Mouse (Mus musculus) gastrocnemius, postnatal 36 days (tissue): Measurements from ENCODE around the gene Gm42372. TPM values are rescaled to one million over a fixed set of nuclear protein-coding genes. Genes with fewer than 3 reads are reported as not detected.
"Not testable (repeated sequence)": the region's sequence is repeated elsewhere in the genome, so short reads cannot be mapped to it uniquely, and the experiment has no call there.

ENCODE experiments used
- DNase-seq, 2 experiments: peaks; one replicate each; pipeline ENCODE4 v3.0.0; 2022
- intact Hi-C: fragments of 180-260 bp; cut with DNase I; formaldehyde crosslinking; loops from one replicate; pipeline ENCODE4 v1.15.1; 2025
- long read RNA-seq, 2 experiments: library from polyadenylated mRNA; stranded (forward); transcript quantifications; one replicate each; pipeline ENCODE4 v2.0.0; 2021
- total RNA-seq, 2 experiments: library from RNA; stranded (reverse); gene quantifications; 2 replicates each; pipeline ENCODE4 v1.2.3; 2021

Gene Gm42372
- total RNA-seq: not detected
- long read RNA-seq, experiment 1: 0 reads
- long read RNA-seq, experiment 2: 0 reads

DNA sequence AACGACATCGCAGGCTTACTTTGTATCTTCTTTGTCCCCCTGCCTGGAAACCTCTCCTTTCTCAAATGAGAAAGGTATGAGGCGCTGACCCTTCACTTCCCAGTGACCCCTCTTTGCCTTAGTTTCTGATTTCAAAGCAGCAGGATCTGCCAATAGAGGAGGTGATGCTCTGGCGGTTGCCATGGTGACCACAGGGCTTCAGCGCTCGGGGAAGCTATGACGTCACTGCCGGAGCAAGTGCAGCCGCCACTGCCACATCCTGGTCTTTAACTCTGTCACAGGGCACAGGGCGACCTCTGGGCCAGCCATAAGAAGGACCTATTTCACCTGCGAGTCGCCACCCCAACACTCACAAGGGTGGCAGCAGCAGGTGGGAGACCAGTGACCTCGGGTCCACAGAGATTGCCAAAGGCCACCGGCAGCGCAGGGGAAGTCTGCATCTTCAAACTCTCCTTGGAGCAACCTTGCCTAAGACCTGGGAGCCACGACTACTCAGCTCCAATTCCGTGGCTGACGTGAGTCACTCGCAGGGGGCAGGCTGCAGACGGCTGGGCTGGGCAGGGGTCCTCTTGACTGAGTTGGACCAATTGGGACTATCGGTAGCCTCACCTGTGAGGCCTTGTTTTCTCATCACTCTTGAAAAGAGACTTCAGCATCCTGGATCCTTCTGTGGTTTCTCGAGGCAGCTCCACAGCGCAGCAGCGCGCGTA is at the start of gene Gm42372:
TSS of gene Gm42372 (plus strand) at position 228 of the 710 bp plus-strand sequence.
- intact Hi-C loops: no loop called here
- DNase-seq: no peak

- intact Hi-C loops: no loop called here
- no peak for DNase-seq
Observed at GRCm38 (mm10) chr7:16937312-16937711, 45.6 kb upstream of the Gm42372 start.

DNA sequence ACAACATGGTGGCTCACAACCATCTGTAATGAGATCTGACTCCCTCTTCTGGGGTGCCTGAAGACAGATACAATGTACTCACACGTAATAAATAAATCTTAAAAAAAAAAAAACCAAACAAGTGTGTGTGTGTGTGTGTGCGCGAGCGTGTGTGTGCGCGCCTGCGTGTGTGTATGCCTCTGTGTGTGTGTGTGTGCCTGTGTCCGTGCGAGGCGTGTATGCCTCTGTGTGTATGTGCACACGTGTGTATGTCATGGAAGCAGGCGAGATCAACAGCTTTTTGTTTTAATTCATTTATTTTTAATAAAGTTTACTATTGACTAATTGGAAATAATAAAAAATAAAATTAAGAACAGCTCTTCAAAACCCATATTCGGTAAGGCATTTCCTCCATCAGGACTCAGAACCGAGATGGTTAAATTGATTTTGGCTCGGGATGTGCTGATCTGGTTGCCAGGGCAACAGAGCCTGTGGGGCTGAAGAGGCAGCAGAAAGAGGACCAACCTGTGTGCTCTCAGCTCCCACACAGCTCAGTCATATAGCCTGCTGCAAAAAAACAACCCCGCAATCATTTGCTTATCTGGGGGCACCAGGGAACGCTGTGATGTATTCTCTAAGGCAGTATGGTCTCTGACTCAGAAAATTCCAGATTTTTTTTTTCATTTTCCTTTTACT is 44.6 kb upstream of the Gm42372 start:
- no peak for DNase-seq
- intact Hi-C loops: no loop called here

DNA sequence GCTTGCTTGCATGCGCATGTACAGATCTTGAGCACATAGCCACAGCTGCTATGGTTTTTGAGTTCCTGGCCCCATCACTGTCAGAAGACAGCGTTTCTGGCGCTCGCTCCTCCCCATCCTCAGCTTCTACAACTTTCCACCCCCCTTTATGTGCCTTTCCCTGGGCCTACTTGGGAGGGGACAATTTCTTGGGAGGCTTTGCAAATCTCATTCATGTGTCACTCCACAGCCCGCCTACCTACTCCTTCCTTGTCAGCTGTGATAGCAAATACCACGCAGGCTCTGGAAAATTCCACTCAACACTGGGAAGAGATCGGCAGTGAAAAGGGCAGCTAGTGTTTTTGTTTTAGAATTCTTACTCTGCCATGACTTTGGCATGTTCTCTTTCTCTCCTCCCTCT is 42.6 kb upstream of the Gm42372 start:
- no peak for DNase-seq
- intact Hi-C loops: no loop called here

- intact Hi-C loops: no loop called here
- no peak for DNase-seq
Observed at GRCm38 (mm10) chr7:16942861-16943260, 40.0 kb upstream of the Gm42372 start.

DNA sequence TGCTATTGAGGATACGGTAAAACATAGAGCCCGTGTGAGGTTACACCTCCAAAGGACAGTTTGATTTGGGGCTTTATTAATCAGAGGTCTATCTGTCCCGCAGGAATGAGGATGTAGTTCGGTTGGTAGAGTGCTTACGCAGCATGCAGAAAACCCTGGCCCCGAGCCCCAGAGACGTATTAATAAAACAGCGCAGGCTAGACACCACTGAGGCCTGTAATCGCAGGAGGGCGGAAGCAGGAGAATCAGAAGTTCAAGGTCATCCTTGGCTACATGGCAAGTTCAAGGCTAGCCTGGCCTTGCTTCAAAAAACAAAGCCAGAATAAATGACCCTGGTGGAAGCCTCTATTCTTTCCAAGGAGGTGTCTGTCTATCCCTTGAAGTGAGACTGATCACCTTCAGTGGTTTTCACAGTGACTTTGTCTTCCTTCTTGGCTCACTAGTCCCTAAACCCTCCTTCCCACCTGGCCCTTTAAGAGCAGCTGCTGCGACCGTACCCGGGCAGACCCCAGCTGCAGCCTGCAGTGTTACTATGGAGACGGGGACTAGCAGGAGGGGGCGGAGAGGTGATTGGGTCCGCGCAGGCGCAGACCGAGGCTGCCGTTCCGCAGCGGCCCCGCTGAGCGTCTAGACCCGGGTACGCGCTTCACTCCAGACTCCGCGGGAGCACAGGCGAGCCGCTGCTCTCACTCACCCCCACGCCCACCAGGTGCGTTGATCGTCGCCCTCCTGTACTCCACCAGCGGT is 38.7 kb upstream of the Gm42372 start, which contains the start of gene Pnmal2:
TSS of gene Pnmal2 (plus strand) at position 622 of the 747 bp plus-strand sequence.
- peak; percentile 64 for DNase-seq
- intact Hi-C loops: no loop called here

- DNase-seq: no peak
- intact Hi-C loops: no loop called here
Observed at GRCm38 (mm10) chr7:16944808-16945315, 38.0 kb upstream of the Gm42372 start.

GRCm38 (mm10) chr7:16945419-16945818 is 37.5 kb upstream of the Gm42372 start:
- intact Hi-C loops: no loop called here
- no peak for DNase-seq

DNA sequence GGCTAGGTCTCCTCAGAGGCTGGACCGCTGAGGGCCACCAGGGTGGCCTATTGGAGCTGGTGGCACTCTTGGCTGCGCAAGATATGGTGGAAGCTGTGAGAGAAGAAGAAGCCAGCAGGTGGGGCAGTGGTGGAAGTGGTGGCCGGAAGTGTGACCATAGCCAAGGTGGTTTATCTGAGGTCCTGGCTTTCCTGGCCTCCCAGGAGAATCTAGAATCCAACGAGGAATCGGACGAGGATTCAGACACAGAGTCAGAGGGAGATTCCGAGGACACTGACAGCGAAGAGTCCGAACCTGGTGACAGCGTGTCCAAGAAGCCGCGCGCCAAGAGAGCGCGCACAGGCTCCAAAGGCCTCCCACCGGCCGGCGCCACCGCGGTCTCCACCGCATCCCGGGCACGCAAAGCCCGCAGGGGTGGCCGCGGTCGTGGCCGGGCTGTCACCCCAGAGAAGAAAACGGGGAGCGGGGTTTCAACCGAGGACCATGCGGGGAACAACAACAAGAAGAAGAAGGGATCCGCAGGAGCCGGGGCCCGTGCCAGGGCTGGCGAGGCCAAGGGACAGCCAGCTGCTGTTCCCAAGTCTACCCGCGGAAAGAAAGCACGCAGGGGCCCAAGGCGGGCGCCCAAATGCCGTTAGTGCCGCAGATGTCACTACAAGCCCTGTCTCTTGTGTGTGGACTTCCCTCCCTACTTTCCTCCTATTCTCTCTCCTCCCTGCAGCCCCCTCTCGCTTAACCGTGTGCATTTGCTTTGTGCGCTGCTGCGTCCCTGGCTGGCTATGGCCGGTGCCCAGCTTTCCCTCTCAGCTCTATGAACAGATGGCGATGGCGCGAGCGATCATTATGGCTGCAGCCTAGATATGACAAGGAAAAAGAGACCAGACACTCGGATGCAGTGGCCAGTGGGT is 36.2 kb upstream of the Gm42372 start:
- DNase-seq: peak in 1 of 2 experiments; percentile 28
- intact Hi-C loops: no loop called here

- DNase-seq: no peak
- intact Hi-C loops: no loop called here
Observed at GRCm38 (mm10) chr7:16947349-16947895, 35.5 kb upstream of the Gm42372 start.

DNA sequence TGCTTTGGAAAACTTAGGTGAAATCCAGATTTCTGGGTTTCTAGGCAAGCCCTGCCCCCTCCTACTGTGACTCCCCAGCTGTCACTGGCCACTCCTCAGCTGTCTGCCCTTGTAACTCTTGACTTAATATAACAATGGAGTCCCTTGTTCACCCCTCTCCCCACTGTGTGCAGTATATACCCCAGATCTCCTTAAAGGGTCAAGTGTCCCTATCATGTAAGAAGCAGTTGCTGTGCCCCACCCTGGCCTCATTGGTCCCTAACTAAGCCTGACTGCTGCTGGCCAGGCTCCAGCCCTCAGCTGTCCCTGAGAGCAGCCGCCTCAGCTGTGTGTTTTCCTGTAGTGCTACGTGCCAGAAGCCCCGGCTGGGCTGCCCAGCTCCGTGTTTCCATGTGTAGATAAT is 34.9 kb upstream of the Gm42372 start:
- peak in 1 of 2 experiments; percentile 23 for DNase-seq
- intact Hi-C loops: no loop called here

DNA sequence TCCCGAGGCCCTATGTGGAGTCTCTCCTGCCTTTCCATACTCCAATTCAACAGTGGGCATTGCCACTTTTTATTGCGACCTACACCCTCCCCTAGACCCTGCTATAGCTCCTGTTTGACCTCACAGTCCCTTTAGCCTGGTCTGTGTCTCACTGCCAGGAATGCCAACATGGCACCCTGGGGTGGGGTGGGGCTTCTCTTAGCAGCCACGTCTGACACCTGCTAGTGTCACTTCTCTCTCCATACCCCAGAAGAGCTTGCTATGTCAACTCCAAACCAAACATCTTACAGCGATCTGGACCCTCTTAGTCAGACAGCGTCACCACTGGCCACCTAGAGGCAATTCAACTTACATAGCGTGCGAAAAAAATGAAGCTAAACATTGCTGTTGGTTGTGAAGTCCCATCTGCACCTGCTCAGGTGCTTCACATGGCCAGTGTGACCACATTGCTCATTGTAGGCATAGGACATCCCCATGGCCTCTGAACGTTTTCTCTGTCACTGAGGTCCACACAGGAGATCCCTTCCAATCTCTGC is 33.9 kb upstream of the Gm42372 start:
- no peak for DNase-seq

DNA sequence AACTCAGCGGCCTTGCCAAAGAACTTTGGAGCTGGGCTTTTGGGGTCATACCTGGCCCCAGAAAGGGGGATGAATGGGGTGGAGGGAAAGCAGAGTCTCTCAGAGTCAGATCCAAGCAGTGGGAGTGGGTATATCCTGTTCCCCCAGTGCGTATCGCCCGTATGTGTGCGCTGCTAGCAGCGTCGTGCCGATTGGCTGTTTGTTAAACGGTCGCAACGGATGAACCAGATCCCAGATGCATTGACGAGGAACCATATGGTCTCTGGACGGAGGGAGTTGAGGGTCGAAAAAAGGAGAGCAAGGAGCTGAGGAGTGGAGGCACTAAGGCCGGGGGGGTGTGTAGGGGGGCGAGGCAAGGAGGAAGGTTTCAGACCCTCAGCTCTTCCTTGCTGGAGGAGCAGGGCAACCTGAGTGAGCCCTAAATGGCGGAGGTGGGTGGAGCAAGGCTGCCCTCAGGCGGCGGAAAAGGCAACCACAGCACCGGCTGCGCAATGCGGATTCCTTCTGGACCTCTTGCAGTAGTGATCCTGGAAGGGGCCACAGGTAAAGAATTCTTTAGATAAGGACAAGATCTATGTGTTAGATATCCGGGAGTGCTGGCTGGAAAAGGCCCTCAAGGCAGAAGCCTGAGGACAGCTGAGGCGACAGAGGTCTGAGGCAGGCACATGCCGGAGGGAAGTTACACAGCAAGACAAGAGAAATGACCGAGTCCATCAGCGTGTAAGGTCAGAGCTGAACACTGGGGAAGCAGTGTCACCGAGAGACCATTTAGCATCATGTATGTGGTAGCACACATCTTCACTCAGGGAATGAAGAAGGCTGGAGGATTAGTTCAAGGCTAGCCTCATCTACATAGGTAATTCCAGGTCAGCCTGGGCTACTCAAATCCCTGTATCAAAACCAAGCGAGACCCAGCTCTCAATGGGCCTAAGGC is 32.7 kb upstream of the Gm42372 start:
- intact Hi-C loops: loop anchor here (1.0 to 2.0 kb wide), 2 partner anchors 17 to 117 kb away; no protein-coding TSS in a partner anchor
- DNase-seq: peak; percentile 63 to 72

More for the DNA sequence above, 33.9 kb upstream of the Gm42372 start:
- intact Hi-C loops: no loop called here

GRCm38 (mm10) chr7:16950861-16951635 is 31.8 kb upstream of the Gm42372 start:
- intact Hi-C loops: loop anchor here (1.0 to 2.0 kb wide), 3 partner anchors 18 to 116 kb away; no protein-coding TSS in a partner anchor
- peak; percentile 61 to 77 for DNase-seq

DNA sequence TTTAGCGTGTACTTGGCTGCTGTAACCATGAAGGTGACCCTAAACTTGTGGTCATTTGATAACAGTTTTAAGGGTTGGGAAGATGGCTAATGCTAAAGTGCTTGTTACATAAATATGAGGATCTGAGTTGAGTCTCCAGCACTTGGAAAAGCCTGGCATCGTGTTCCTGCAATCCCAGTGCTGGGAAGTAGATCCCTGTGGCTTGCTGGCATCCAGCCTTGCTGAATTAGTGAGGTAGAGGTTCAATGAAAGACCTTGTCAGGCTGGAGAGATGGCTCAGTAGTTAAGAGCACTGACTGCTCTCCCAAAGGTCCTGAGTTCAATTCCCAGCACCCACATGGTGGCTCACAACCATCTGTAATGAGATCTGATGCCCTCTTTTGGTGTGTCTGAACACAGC is 29.1 kb upstream of the Gm42372 start:
- DNase-seq, intact Hi-C loops: not testable (repeated sequence)

DNA sequence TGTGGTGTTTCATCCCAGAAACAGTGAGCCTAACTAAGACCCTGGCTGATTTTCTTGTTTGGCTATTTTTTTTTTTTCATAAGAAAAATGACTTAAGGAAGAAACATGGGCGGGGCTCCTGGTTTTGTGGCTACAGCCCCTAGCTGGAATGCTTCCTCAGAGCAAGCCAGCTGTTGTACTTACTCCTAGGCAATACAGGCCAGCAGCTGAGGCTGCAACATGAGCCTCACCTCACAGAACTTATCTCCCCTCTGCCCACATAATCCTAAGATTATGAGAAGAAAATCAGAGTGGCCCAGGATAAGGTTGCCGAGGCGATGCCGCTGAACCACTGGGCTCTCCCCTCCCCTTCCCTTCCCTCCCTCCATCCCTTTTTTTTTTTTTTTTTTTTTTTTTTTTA is 27.2 kb upstream of the Gm42372 start:
- intact Hi-C loops: no loop called here
- no peak for DNase-seq
